Mouse (Mus musculus) forebrain, embryonic 14.5 days (tissue): ENCODE measurements around the gene Mob2. TPM values are rescaled to one million over a fixed set of nuclear protein-coding genes. Genes with fewer than 3 reads are reported as not detected.

Experiments used
- ATAC-seq: fragments of 200-750 bp; cut with Nextera tagmentation; 2 replicates; pipeline ENCODE4 v1.8.0; 2017; ENCODE audit warnings: mild to moderate bottlenecking, moderate library complexity
- DNase-seq: peaks from one replicate; pipeline ENCODE4 v3.0.0-alpha.2; 2015; ENCODE audit warnings: low spot score
- H3K27ac ChIP-seq: fragments of 300-500 bp; sonication (generic); 2 replicates; pipeline ENCODE4 v1.5.1; 2014; ENCODE audit warnings: low read depth, mild to moderate bottlenecking, control low read depth, low read length, moderate library complexity
- H3K27me3 ChIP-seq: fragments of 300-500 bp; sonication (generic); replicated peaks from 2 replicates; pipeline ENCODE4 v1.6.1; 2014; ENCODE audit warnings: low read length, control low read depth, mixed read lengths; ENCODE audit not compliant: control insufficient read depth, insufficient read depth
- H3K36me3 ChIP-seq: fragments of 300-500 bp; sonication (generic); 2 replicates; pipeline ENCODE4 v1.6.1; 2014; ENCODE audit warnings: low read length, control low read depth; ENCODE audit not compliant: control insufficient read depth, insufficient read depth
- H3K4me1 ChIP-seq: fragments of 300-500 bp; sonication (generic); 2 replicates; pipeline ENCODE4 v1.6.1; 2014; ENCODE audit warnings: antibody characterized with exemption, low read length, control low read depth; ENCODE audit not compliant: control insufficient read depth, insufficient read depth
- H3K4me2 ChIP-seq: fragments of 300-500 bp; sonication (generic); 2 replicates; pipeline ENCODE4 v1.6.1; 2014; ENCODE audit warnings: mild to moderate bottlenecking, control low read depth, low read length
- H3K4me3 ChIP-seq: fragments of 300-500 bp; sonication (generic); 2 replicates; pipeline ENCODE4 v1.5.1; 2014; ENCODE audit warnings: low read depth, low read length, control low read depth
- H3K9ac ChIP-seq: fragments of 300-500 bp; sonication (generic); 2 replicates; pipeline ENCODE4 v1.6.1; 2014; ENCODE audit warnings: mild to moderate bottlenecking, low read length, control low read depth, moderate library complexity
- H3K9me3 ChIP-seq: fragments of 300-500 bp; sonication (generic); replicated peaks from 2 replicates; pipeline ENCODE4 v1.6.1; 2016; ENCODE audit warnings: low read length, control low read depth, mixed read lengths; ENCODE audit not compliant: control insufficient read depth
- WGBS: fragments of 180-500 bp; shearing (Covaris S2); extraction: QIAGEN DNeasy Blood & Tissue Kit; methylation state at CpG from one replicate; pipeline ENCODE4 v1.1.7; 2014; 5-methylcytosine and 5-hydroxymethylcytosine counted together
- polyA plus RNA-seq: library from polyadenylated mRNA; unstranded; fragments of >200 nt; fragmentation: Nextera tagmentation; extraction: Ambion mirVana; gene quantifications from 2 replicates; pipeline ENCODE4 v1.2.1, GENCODE M21; 2014

Gene Mob2
- polyA plus RNA-seq, 1 experiment from 2014 or later = 57.9 TPM

DNA sequence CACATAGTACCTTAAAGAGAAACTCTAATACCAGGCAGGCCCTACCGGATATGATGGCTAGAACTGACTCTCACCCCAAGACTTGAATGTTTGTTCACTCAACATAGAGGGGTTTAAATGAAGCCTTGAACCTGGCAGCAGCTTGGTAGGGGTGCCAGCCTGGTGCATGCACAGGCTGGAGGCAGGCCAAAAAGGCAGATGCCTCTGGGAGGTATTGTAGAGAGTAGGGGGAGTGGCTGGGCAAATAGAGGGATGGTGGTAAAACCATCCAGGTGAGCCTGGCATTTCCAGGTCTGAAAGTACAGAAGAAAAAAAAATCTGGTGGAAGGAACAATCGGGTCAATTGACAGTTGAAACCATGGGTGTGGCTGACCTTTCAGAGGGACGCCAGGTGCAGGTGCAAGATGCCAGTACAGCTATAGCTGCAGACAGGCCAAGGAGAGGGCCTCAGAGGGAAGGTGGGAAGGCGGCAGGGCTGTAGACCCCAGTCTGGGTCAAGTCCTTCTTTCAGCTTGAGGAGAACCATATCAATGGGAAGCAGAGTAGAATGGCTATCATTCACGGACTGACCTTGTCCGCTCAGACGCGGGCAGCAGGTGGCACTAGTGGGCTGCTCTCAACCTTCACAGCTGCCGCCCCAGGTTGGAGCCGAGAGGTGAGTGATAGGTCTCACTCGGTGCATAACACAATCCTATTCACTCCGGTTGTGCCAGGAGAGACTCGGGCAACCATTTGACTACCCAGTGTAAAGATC, 9.8 kb upstream of the Mob2 start:
- no peaks in the 10 kb centered on the region for H3K27me3 ChIP-seq
- H3K9ac ChIP-seq = peak overlapping the region; percentile 13; the same call in 1 of the 2 replicates
- H3K9me3 ChIP-seq = no peaks in the 10 kb centered on the region
- no peaks in the 10 kb centered on the region for H3K36me3 ChIP-seq
- peak; percentile 80 for ATAC-seq
- DNase-seq = peak; percentile 77
- WGBS = 17% methylated on average over 13 of the region's 13 CpGs
- H3K4me3 ChIP-seq = no peak overlapping the region
- peak overlapping the region; percentile 42 for H3K4me2 ChIP-seq
- H3K4me1 ChIP-seq = peaks cover 4% of the 10 kb centered on the region; the same call in 1 of the 2 replicates
- no peak overlapping the region for H3K27ac ChIP-seq

DNA sequence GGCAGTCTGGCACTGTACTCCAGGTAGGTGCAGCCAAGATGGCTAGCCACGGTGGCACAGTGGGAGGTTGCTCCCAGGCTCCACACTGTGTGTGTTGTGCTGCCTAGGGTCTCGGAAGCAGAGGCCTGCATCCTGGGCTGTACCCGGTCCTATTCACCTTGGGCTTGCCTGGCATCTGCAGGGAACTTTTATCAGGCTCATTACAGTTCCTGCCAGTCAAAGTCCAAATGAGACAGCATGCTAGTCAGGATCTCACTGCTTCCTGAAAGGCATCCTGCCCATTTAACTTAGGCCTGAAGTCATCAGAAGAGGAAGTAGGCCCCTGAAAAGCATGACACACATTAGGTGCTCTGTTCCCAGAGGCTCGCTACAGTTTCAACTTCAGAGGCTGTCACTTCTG, 7.6 kb upstream of the Mob2 start:
- Histone ChIP-seq H3K4me2 (no peak overlapping the region), H3K27ac (no peak overlapping the region), H3K36me3 (no peaks in the 10 kb centered on the region), H3K4me3 (no peak overlapping the region), H3K4me1 (peaks cover 4% of the 10 kb centered on the region; the same call in 1 of the 2 replicates), H3K27me3 (no peaks in the 10 kb centered on the region), H3K9ac (no peak overlapping the region), H3K9me3 (no peaks in the 10 kb centered on the region)
- no peak for DNase-seq
- WGBS = 58% methylated on average over 4 of the region's 4 CpGs
- no peak for ATAC-seq

DNA sequence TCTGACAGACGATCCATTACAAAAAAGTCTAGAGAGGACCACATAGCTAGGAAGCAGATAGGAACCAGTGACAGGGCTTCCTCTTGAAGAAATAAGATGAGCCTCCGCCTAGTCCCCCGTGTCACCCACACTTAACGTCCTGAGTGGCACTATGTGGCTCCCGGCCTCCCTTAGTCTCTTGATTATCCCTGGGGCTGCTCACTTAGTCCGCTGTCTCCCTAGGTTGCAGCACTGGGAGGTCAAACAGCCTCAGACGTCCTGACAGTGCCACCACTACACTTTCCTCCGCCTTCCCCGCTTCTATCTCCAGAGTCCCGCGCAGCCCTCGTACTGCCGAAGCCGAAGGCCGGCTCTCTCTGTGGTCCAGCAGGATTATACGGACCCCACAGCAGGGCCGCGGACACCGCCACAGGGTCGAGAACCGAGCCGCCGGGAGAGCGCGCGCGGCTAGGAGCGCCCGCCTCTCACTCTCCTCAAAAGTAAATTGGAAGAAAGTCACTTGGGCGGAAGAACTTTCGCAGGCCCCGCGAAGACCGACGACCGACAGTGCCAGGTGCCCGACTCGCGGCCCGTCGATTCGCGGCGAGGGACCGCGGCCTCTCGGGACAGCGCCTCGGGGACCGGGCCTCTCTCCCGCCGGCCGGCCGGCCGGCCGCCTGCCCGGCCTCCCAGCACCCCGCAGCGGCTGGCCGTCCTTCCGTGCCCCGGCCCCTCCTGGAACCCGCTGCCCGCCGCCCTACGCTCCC, 507 bp downstream of the Mob2 start:
- ATAC-seq (peak; percentile 38; the same call in 1 of the 2 replicates), DNase-seq (no peak)
- Histone ChIP-seq H3K36me3 (peaks cover under 1% of the 10 kb centered on the region; the same call in 1 of the 2 replicates), H3K27me3 (no peaks in the 10 kb centered on the region), H3K4me2 (peak overlapping the region; percentile 96), H3K9ac (peak overlapping the region; percentile 87), H3K4me3 (peak overlapping the region; percentile 97), H3K27ac (peak overlapping the region; percentile 48; the same call in 1 of the 2 replicates), H3K9me3 (no peaks in the 10 kb centered on the region), H3K4me1 (peaks cover 13% of the 10 kb centered on the region)
- 1% methylated on average over 61 of the region's 66 CpGs for WGBS

DNA sequence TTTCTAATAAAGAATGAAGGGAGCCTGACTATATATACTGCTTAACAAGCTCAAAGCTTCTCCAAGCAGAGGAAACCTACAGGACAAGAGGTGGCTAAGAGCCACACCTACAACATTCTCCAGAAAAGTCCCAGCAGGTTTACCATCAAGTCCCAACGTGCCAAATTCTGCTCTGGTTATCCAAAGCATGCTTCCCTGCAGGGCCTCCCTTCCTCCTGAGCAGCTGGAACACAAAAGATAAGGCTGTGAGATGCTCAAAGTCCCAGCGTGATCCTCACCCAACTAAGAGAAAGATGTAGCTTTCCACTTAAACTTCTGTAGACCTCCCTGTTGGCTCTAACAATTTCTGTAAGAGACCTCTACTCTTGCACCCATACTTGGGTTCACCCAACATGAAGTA, 1.8 kb downstream of the Mob2 start:
- ATAC-seq (no peak), DNase-seq (no peak)
- WGBS = 72% methylated on average over 2 of the region's 2 CpGs
- Histone ChIP-seq H3K36me3 (peaks cover 5% of the 10 kb centered on the region; the same call in 1 of the 2 replicates), H3K4me3 (no peak overlapping the region), H3K9me3 (no peaks in the 10 kb centered on the region), H3K9ac (no peak overlapping the region; the same call in 1 of the 2 replicates), H3K4me2 (no peak overlapping the region), H3K27me3 (no peaks in the 10 kb centered on the region), H3K4me1 (peaks cover 13% of the 10 kb centered on the region), H3K27ac (no peak overlapping the region)

DNA sequence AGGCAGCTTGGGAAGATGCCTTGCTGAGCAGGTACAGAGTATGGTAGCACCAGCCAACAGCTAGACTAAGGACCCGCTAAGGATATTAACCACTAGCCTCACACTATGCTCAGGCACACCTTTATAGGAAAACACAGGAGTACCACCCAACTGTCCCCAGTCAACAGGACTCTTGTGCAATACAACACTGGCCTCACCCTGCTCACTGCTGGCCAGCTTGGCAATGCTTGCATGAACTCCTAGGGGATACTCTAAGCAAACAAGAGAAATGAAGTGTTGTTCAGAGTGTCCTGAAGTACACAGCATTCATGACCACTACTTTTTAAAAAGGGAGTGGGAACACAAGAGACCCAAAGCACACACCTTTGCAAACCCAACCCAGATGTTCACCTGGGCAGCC, 3.7 kb downstream of the Mob2 start:
- ATAC-seq (no peak), DNase-seq (no peak)
- H3K36me3 ChIP-seq = peaks cover 9% of the 10 kb centered on the region
- H3K4me2 ChIP-seq = no peak overlapping the region
- no peaks in the 10 kb centered on the region for H3K27me3 ChIP-seq
- H3K9me3 ChIP-seq = no peaks in the 10 kb centered on the region
- no peak overlapping the region for H3K4me3 ChIP-seq
- H3K27ac ChIP-seq = no peak overlapping the region
- peaks cover 13% of the 10 kb centered on the region for H3K4me1 ChIP-seq
- 97% methylated on average over 1 of the region's 1 CpGs for WGBS
- no peak overlapping the region for H3K9ac ChIP-seq

DNA sequence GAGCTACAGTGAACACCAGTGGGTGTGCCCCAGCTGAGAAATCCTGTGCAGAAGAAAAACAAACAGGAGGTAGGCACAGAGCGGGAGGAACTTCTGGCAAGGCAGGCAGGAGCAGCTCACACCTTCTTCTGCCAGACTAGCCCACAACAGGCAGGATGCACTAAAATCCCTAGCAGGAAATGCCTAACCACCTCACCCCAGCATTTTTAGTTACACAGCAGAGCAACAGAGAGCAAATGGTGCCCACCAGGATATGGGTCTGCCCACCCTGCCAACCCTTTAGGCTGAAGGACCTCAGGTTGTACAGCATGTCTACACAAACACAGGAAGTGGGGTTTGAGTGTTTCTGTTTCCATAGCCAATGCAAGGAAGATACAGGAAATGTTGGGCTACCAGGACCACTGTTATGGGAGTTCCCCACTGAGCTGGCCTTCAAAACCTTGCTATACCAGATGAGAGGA, 4.2 kb downstream of the Mob2 start:
- no peak overlapping the region for H3K4me2 ChIP-seq
- H3K4me3 ChIP-seq = no peak overlapping the region
- H3K4me1 ChIP-seq = peaks cover 12% of the 10 kb centered on the region
- no peak for DNase-seq
- no peak overlapping the region for H3K9ac ChIP-seq
- no peaks in the 10 kb centered on the region for H3K9me3 ChIP-seq
- whole genome bisulfite sequencing = 92% methylated on average over 1 of the region's 1 CpGs
- no peak overlapping the region for H3K27ac ChIP-seq
- H3K36me3 ChIP-seq = peaks cover 9% of the 10 kb centered on the region
- H3K27me3 ChIP-seq = no peaks in the 10 kb centered on the region
- ATAC-seq = no peak

DNA sequence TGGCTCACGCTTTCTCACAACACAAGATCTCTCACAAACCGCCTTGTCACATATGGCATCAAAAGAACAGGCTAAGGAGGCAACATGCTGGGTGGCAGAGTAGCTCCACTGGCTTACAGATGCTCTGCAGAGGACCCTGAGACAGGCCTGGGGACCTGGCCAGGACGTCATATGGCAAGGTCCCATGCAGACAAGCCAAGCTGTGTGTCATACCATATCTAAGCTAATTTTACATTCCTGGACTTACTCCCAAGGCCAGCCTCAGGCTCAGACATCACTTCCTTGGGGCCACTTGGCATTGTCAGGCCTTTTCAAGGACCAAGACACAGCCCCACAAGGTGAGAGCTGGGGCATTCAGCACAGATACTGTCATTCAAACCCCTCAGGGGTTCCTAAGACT, 5.4 kb downstream of the Mob2 start:
- Histone ChIP-seq H3K9ac (no peak overlapping the region), H3K27ac (no peak overlapping the region), H3K4me1 (peaks cover 8% of the 10 kb centered on the region), H3K4me2 (no peak overlapping the region), H3K4me3 (no peak overlapping the region), H3K9me3 (no peaks in the 10 kb centered on the region), H3K27me3 (no peaks in the 10 kb centered on the region), H3K36me3 (peaks cover 12% of the 10 kb centered on the region)
- WGBS = 85% methylated on average over 3 of the region's 3 CpGs
- no peak for DNase-seq
- ATAC-seq = no peak

DNA sequence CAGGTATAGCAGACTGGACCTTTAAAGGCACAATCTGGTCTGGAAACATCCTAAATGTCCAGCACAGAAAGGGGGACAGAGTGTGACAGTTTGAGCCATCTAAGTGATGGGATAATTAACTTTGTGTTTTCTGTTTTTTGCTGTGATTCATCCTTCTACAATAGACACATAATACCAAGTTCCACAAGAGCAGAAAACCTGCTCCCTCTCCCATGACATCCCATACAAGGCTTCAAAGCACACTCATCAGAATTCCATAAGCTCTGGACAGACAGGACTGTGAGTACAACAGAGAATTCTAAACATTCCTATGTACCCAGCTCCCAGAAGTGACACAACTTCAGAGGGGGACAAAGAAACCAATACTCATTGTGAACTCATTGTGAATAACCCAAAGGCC, 10.3 kb downstream of the Mob2 start:
- Histone ChIP-seq H3K4me2 (no peak overlapping the region), H3K9ac (no peak overlapping the region), H3K27me3 (no peaks in the 10 kb centered on the region), H3K4me3 (no peak overlapping the region), H3K9me3 (no peaks in the 10 kb centered on the region), H3K27ac (no peak overlapping the region), H3K36me3 (peaks cover 12% of the 10 kb centered on the region), H3K4me1 (no peaks in the 10 kb centered on the region)
- no peak for DNase-seq
- ATAC-seq = no peak

DNA sequence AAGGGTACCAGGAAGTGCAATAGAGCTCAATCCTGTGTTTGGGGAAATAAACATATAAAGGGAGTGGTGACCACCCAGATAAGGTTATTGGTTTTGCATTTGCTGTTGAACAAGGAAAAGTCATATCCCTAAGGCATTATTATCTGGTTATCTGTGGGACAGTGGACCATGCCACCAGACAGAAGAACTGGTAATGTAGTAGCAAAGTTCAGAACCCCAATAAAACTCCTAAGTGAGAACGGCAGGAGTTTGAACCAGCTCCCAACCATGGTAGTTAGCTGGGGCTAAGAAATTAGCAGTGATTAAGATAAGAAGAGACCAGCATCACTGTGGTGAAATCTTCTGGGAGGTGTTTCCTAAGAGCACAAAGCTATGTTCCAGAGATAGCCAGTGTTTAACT, 14.9 kb downstream of the Mob2 start:
- no peak overlapping the region for H3K4me2 ChIP-seq
- 79% methylated on average over 1 of the region's 1 CpGs for WGBS
- no peak overlapping the region for H3K9ac ChIP-seq
- H3K4me3 ChIP-seq = no peak overlapping the region
- no peaks in the 10 kb centered on the region for H3K27me3 ChIP-seq
- no peak overlapping the region for H3K27ac ChIP-seq
- no peaks in the 10 kb centered on the region for H3K4me1 ChIP-seq
- ATAC-seq = no peak
- no peaks in the 10 kb centered on the region for H3K9me3 ChIP-seq
- H3K36me3 ChIP-seq = 0 out of 2 replicates have a peak, but pooled peaks cover 2% of the 10 kb centered on the region
- DNase-seq = no peak
